Mouse (Mus musculus) MEL (cell line): ENCODE data around the gene Ncapg. TPM values are rescaled to one million over a fixed set of nuclear protein-coding genes. Genes with fewer than 3 reads are reported as not detected.

ENCODE experiments used
- DNase-seq: peaks from one replicate; pipeline ENCODE4 v3.0.0; 2011; ENCODE audit warnings: low read depth, low spot score
- H3K27ac ChIP-seq: 2 replicates; pipeline ENCODE4 v1.5.1; 2012; ENCODE audit warnings: low read depth, mild to moderate bottlenecking, control low read depth, low read length, moderate library complexity; ENCODE audit not compliant: control insufficient read depth
- H3K27me3 ChIP-seq, 2 experiments: fragments of 150-350 bp in 1 of 2; sonication (generic) in 1 of 2; 2 replicates each; pipeline ENCODE4 v1.6.1; 2012; ENCODE audit warnings: low read length in 2 of 2, mild to moderate bottlenecking in 2 of 2, improper control_type of control experiment in 1 of 2, moderate library complexity in 1 of 2; ENCODE audit not compliant: insufficient read depth in 2 of 2, control insufficient read depth in 1 of 2
- H3K36me3 ChIP-seq, 2 experiments: 2 replicates each; pipeline ENCODE4 v1.6.1; 2012 to 2014; ENCODE audit warnings: low read length in 2 of 2, improper control_type of control experiment in 1 of 2, inconsistent platforms in 1 of 2, mild to moderate bottlenecking in 1 of 2; ENCODE audit not compliant: insufficient read depth in 2 of 2, control insufficient read depth in 1 of 2
- H3K4me1 ChIP-seq, 2 experiments: fragments of 150-350 bp in 1 of 2; sonication (generic) in 1 of 2; 2 replicates each; pipeline ENCODE4 v1.6.1; 2012; ENCODE audit warnings: low read length in 2 of 2, improper control_type of control experiment in 1 of 2, mild to moderate bottlenecking in 1 of 2; ENCODE audit not compliant: insufficient read depth in 2 of 2, control insufficient read depth in 1 of 2
- H3K4me3 ChIP-seq, 2 experiments: fragments of 150-350 bp in 1 of 2; sonication (generic) in 1 of 2; 2 replicates each; pipeline ENCODE4 v1.5.1; 2012; ENCODE audit warnings: low read depth in 2 of 2, low read length in 2 of 2, mild to moderate bottlenecking in 2 of 2, moderate library complexity in 2 of 2, control low read depth in 1 of 2, improper control_type of control experiment in 1 of 2; ENCODE audit not compliant: control insufficient read depth in 1 of 2, insufficient read depth in 1 of 2
- H3K79me2 ChIP-seq: 2 replicates; pipeline ENCODE4 v1.6.1; 2012; ENCODE audit warnings: mild to moderate bottlenecking, low read length, moderate library complexity; ENCODE audit not compliant: control insufficient read depth, poor library complexity, insufficient read depth
- H3K9ac ChIP-seq: 2 replicates; pipeline ENCODE4 v1.6.1; 2012; ENCODE audit warnings: low read depth, mild to moderate bottlenecking, control low read depth, low read length, moderate library complexity; ENCODE audit not compliant: control insufficient read depth, poor library complexity, severe bottlenecking
- H3K9me3 ChIP-seq: fragments of 150-350 bp; sonication (generic); replicated peaks from 2 replicates; pipeline ENCODE4 v1.6.1; 2012; ENCODE audit warnings: mild to moderate bottlenecking, low read length, improper control_type of control experiment, moderate library complexity; ENCODE audit not compliant: insufficient read depth
- CHD1 ChIP-seq: IDR thresholded peaks from 2 replicates; pipeline ENCODE4 v1.6.1; 2012; ENCODE audit warnings: low read depth, mild to moderate bottlenecking, inconsistent platforms, low read length, improper control_type of control experiment
- CTCF ChIP-seq, 3 experiments: IDR thresholded peaks in 2 of 3; conservative IDR thresholded peaks in 1 of 3; 2 replicates each; pipeline ENCODE4 v1.5.1; 2011 to 2012; ENCODE audit warnings: low read length in 3 of 3, low read depth in 2 of 3, mild to moderate bottlenecking in 2 of 3, improper control_type of control experiment in 1 of 3, inconsistent platforms in 1 of 3, mixed read lengths in 1 of 3, moderate library complexity in 1 of 3; ENCODE audit not compliant: control insufficient read depth in 1 of 3, insufficient read depth in 1 of 3, poor library complexity in 1 of 3, severe bottlenecking in 1 of 3
- EP300 ChIP-seq, 2 experiments: IDR thresholded peaks; 2 replicates each; pipeline ENCODE4 v1.6.1; 2011; ENCODE audit warnings: improper control_type of control experiment in 2 of 2, low read length in 2 of 2, low read depth in 1 of 2, mild to moderate bottlenecking in 1 of 2
- ETS1 ChIP-seq: IDR thresholded peaks from 2 replicates; pipeline ENCODE4 v1.6.1; 2012; ENCODE audit warnings: low read depth, mild to moderate bottlenecking, inconsistent platforms, low read length, improper control_type of control experiment, moderate library complexity
- GABPA ChIP-seq: IDR thresholded peaks from 2 replicates; pipeline ENCODE4 v1.6.1; 2012; ENCODE audit warnings: low read depth, mild to moderate bottlenecking, inconsistent platforms, low read length, improper control_type of control experiment, moderate library complexity
- JUND ChIP-seq: IDR thresholded peaks from 2 replicates; pipeline ENCODE4 v1.6.1; 2011; ENCODE audit warnings: low read depth, mild to moderate bottlenecking, improper control_type of control experiment, low read length
- MAFK ChIP-seq: IDR thresholded peaks from 2 replicates; pipeline ENCODE4 v1.6.1; 2011; ENCODE audit warnings: low read depth, mild to moderate bottlenecking, low read length, improper control_type of control experiment, borderline replicate concordance
- MAX ChIP-seq: IDR thresholded peaks from 2 replicates; pipeline ENCODE4 v1.6.1; 2011; ENCODE audit warnings: low read length, improper control_type of control experiment
- MAZ ChIP-seq: IDR thresholded peaks from 2 replicates; pipeline ENCODE4 v1.6.1; 2012; ENCODE audit warnings: low read depth, mild to moderate bottlenecking, inconsistent platforms, low read length, improper control_type of control experiment
- MXI1 ChIP-seq: IDR thresholded peaks from 2 replicates; pipeline ENCODE4 v1.6.1; 2011; ENCODE audit warnings: mild to moderate bottlenecking, low read depth, low read length, improper control_type of control experiment
- MYB ChIP-seq: IDR thresholded peaks from 2 replicates; pipeline ENCODE4 v1.6.1; 2011; ENCODE audit warnings: mild to moderate bottlenecking, low read depth, low read length, improper control_type of control experiment
- POLR2AphosphoS5 ChIP-seq: IDR thresholded peaks from 2 replicates; pipeline ENCODE4 v1.6.1; 2012; ENCODE audit warnings: low read depth, borderline replicate concordance, mild to moderate bottlenecking, inconsistent platforms, low read length, moderate library complexity, mixed read lengths
- SMC3 ChIP-seq: IDR thresholded peaks from 2 replicates; pipeline ENCODE4 v1.6.1; 2011; ENCODE audit warnings: low read depth, low read length, improper control_type of control experiment
- TAL1 ChIP-seq: IDR thresholded peaks from 2 replicates; pipeline ENCODE4 v1.6.1; 2012; ENCODE audit warnings: mild to moderate bottlenecking, inconsistent platforms, low read length, moderate library complexity, mixed read lengths
- USF1 ChIP-seq: IDR thresholded peaks from 2 replicates; pipeline ENCODE4 v1.6.1; 2014; ENCODE audit warnings: low read depth, mild to moderate bottlenecking, inconsistent platforms, low read length, improper control_type of control experiment, moderate library complexity
- ZC3H11A ChIP-seq: IDR thresholded peaks from 2 replicates; pipeline ENCODE4 v1.6.1; 2012; ENCODE audit warnings: low read depth, mild to moderate bottlenecking, inconsistent platforms, low read length, improper control_type of control experiment
- ZNF384 ChIP-seq: IDR thresholded peaks from 2 replicates; pipeline ENCODE4 v1.6.1; 2012; ENCODE audit warnings: low read depth, mild to moderate bottlenecking, inconsistent platforms, low read length, improper control_type of control experiment
- polyA plus RNA-seq, 2 experiments: library from polyadenylated mRNA; stranded (reverse) in 1 of 2; unstranded in 1 of 2; fragments of >175 nt in 1 of 2; fragments of >200 nt in 1 of 2; gene quantifications; 2 replicates each; pipeline versions ENCODE4 v1.2.1 to v1.2.4; 2012; ENCODE audit warnings: low replicate concordance in 2 of 2, low read depth in 1 of 2; ENCODE audit not compliant: insufficient read length in 2 of 2, insufficient read depth in 1 of 2, missing spikeins in 1 of 2
- total RNA-seq: library from RNA; depleted of rRNA; stranded (reverse); fragments of 300-350 nt; gene quantifications from 2 replicates; pipeline ENCODE4 v1.2.3, GENCODE M21; 2012

Ncapg gene
- total and polyA plus RNA-seq, 3 experiments, result 39.2 to 58.2 (median 52.6) TPM

DNA sequence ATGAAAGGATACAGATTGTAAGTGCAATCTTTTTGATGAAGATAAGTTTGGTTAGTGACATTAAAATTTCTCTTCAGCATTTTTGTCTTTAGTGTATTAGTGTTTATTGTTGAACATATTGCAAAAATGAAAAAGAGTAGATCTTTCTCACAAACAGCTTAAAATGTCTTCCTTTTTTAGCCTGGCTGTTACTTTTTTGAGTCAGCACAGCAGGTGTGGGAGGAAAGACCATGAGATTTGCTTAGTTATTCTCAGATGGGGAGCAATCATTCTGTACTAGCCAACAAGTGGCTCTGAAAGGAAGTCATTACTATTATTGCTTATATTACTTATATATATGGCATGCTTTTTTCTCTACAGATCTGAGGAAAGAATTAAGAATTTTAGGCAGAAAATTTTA is 10.2 kb downstream of the Ncapg start:
- no peaks in the 10 kb centered on the region for H3K27me3 ChIP-seq
- TF ChIP-seq MXI1, result no peak
- no peak for TF ChIP-seq GABPA
- no peak for TF ChIP-seq POLR2AphosphoS5
- no peak for TF ChIP-seq CHD1
- no peak for TF ChIP-seq MAFK
- TF ChIP-seq SMC3, result no peak
- TF ChIP-seq ZNF384, result no peak
- TF ChIP-seq MAX, result no peak
- TF ChIP-seq CTCF (IDR thresholded peaks at IDR 0.05 in 2 of 3, conservative IDR thresholded peaks at IDR 0.05 in 1 of 3; ENCODE audit: control insufficient read depth in 1 of 3, insufficient read depth in 1 of 3, low read depth in 2 of 3, low read length in 3 of 3, poor library complexity in 1 of 3, severe bottlenecking in 1 of 3), result no peak
- TF ChIP-seq ETS1, result no peak
- no peak for TF ChIP-seq USF1
- no peak for TF ChIP-seq MAZ
- no peak for TF ChIP-seq MYB
- no peak for TF ChIP-seq JUND
- TF ChIP-seq ZC3H11A, result no peak
- no peak for TF ChIP-seq EP300 (IDR thresholded peaks at IDR 0.05; ENCODE audit: low read depth in 1 of 2, low read length in 2 of 2)
- H3K4me3 ChIP-seq, result no peak overlapping the region
- no peak overlapping the region for H3K9ac ChIP-seq
- H3K4me1 ChIP-seq, result peaks cover 4 to 7% of the 10 kb centered on the region in 2 experiments
- peaks cover 12 to 35% of the 10 kb centered on the region in 2 experiments for H3K36me3 ChIP-seq
- H3K79me2 ChIP-seq, result no peaks in the 10 kb centered on the region
- no peak overlapping the region for H3K27ac ChIP-seq
- DNase-seq, result no peak
- H3K9me3 ChIP-seq, result no peaks in the 10 kb centered on the region

DNA sequence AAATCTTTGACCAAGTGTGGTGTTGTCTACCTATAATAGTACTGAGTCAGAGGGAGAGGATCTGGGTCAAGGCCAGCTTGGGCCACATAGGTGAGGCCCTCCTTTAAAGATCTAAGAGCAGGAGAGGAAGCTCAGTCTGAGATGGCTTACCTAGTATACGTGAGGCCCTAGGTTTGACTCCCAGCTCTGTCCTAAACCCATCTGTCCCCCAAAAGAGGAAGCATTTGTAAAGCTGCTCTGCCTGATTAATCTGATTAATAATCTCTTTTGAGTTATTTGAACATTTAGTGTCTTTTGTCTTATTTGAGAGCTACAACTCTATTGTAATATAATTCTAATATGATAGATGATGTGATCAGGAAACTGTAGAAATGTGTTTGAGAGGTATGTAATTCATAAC is 13.7 kb downstream of the Ncapg start:
- Histone ChIP-seq H3K4me3 (no peak overlapping the region), H3K4me1 (peaks cover 0 to 7% of the 10 kb centered on the region in 2 experiments; a peak in 2 of 4 replicates), H3K9me3 (no peaks in the 10 kb centered on the region), H3K27me3 (no peaks in the 10 kb centered on the region), H3K27ac (no peak overlapping the region), H3K36me3 (peaks cover 5 to 42% of the 10 kb centered on the region in 2 experiments), H3K9ac (no peak overlapping the region), H3K79me2 (peaks cover 2% of the 10 kb centered on the region; the same call in 1 of the 2 replicates)
- 0 out of 2 replicates have a peak, but pooled peaks have one; percentile 14 for TF ChIP-seq TAL1
- TF ChIP-seq EP300 (IDR thresholded peaks at IDR 0.05; ENCODE audit: low read depth in 1 of 2, low read length in 2 of 2), result peak in 1 of 2 experiments; percentile 51; a peak in 3 of 4 replicates
- no peak for TF ChIP-seq CTCF (IDR thresholded peaks at IDR 0.05 in 2 of 3, conservative IDR thresholded peaks at IDR 0.05 in 1 of 3; ENCODE audit: control insufficient read depth in 1 of 3, insufficient read depth in 1 of 3, low read depth in 2 of 3, low read length in 3 of 3, poor library complexity in 1 of 3, severe bottlenecking in 1 of 3)
- peak; percentile 69 for DNase-seq
